7 mouse cellular contexts compared by ENCODE assay signal in genomic region chr7:113131945-113132538, GRCm38 (mm10).
DNase-seq lines count a peak whose midpoint lies in the region; ATAC-seq and TF ChIP-seq lines count a peak whose summit lies in the region.

No protein-coding gene starts in this region.

- peak; percentile 78 for DNase-seq in ES-E14 (ENCODE audit: low read depth, low spot score)
- DNase-seq in adrenal gland, adult 18-20 months (ENCODE audit: low spot score in 2 of 2) = peak; percentile 79 to 81
- DNase-seq in layer of hippocampus, adult 9-11 months = peak; percentile 67
- peak; percentile 77 for DNase-seq in lung, postnatal 25 days (ENCODE audit: low spot score)
- DNase-seq in right cerebral cortex, postnatal 25 days = peak; percentile 78

- H3K4me3 ChIP-seq in ES-E14 (ENCODE audit: insufficient read depth in 1 of 2, low read depth in 1 of 2, low read length in 2 of 2, poor library complexity in 1 of 2, severe bottlenecking in 1 of 2) = no peak overlapping the region
- H3K4me3 ChIP-seq in cortical plate, adult 2 months (ENCODE audit: insufficient read depth, low read length) = no peak overlapping the region

- H3K9me3 ChIP-seq in ES-E14 (ENCODE audit: control insufficient read depth, insufficient read depth, low read depth, low read length) = no peaks in the 10 kb centered on the region

- no peak for TF ChIP-seq POLR2A in cortical plate, adult 2 months (IDR thresholded peaks at IDR 0.05; ENCODE audit: extremely low read depth, insufficient read depth, low read length)

- peak; percentile 99 for TF ChIP-seq CTCF in cortical plate, adult 2 months (IDR thresholded peaks at IDR 0.05; ENCODE audit: extremely low read depth, insufficient read depth, low read length)

- H3K4me1 ChIP-seq in ES-E14 (ENCODE audit: control insufficient read depth in 2 of 2, insufficient read depth in 2 of 2, low read length in 2 of 2, poor library complexity in 1 of 2) = no peaks in the 10 kb centered on the region
- no peaks in the 10 kb centered on the region for H3K4me1 ChIP-seq in cortical plate, adult 2 months (ENCODE audit: control insufficient read depth, insufficient read depth, low read length)

- no peaks in the 10 kb centered on the region for H3K36me3 ChIP-seq in ES-E14 (ENCODE audit: control insufficient read depth, insufficient read depth, low read length, poor library complexity, severe bottlenecking)

- H3K27ac ChIP-seq in ES-E14 (ENCODE audit: insufficient read depth, low read depth, low read length, poor library complexity, severe bottlenecking) = no peak overlapping the region
- H3K27ac ChIP-seq in cortical plate, adult 2 months (ENCODE audit: insufficient read depth, low read length) = no peak overlapping the region

- H3K9ac ChIP-seq in ES-E14 (ENCODE audit: insufficient read depth, low read depth, low read length, poor library complexity, severe bottlenecking) = no peak overlapping the region

- ATAC-seq in granulocyte monocyte progenitor cell, adult 5-6 weeks (replicated peaks; ENCODE audit: poor library complexity, severe bottlenecking) = peak; percentile 69

- in situ Hi-C loops in ES-E14 (cut with MboI; ENCODE audit: low sequenced_read_pairs in 2 of 2, unreplicated experiment in 2 of 2) = loop anchor here (5.0 to 10.0 kb wide), 2 partner anchors 207 to 210 kb away; no protein-coding TSS in a partner anchor

TF ChIP-seq in ES-E14, 5 proteins besides CTCF, POLR2A, EP300 and RAD21:
- no peak for TF ChIP-seq MAFK (IDR thresholded peaks at IDR 0.05; ENCODE audit: insufficient read depth, low read depth, low read length)
- no peak for TF ChIP-seq HCFC1 (IDR thresholded peaks at IDR 0.05; ENCODE audit: borderline replicate concordance, insufficient read depth, low read length)
- TF ChIP-seq ZNF384 (IDR thresholded peaks at IDR 0.05; ENCODE audit: low read depth, low read length) = peak; percentile 39; the same call in 1 of the 2 replicates
- TF ChIP-seq CHD2 (IDR thresholded peaks at IDR 0.05; ENCODE audit: low read depth, low read length) = no peak
- peak; percentile 98 for TF ChIP-seq ZC3H11A (IDR thresholded peaks at IDR 0.05; ENCODE audit: borderline replicate concordance, low read depth, low read length)
